Mouse (Mus musculus): Measurements from ENCODE around the gene Spata5.

- TF ChIP-seq CTCF (IDR thresholded peaks at IDR 0.05; ENCODE audit: borderline replicate concordance, insufficient read depth, low read length) (no peak), POLR2A (IDR thresholded peaks at IDR 0.05; ENCODE audit: low read depth, low read length) (no peak)
These were observed 131.8 kb downstream of the Spata5 start for GRCm38 (mm10) chr3:37551486-37551885.
